Mouse (Mus musculus) spleen, adult 18-20 months (tissue): Measurements from ENCODE around the gene Tomm20l.
"Not testable (repeated sequence)": the region's sequence is repeated elsewhere in the genome, so short reads cannot be mapped to it uniquely, and the experiment has no call there.

Experiments used
- DNase-seq, 2 experiments: peaks; one replicate each; pipeline ENCODE4 v3.0.0; 2022; ENCODE audit warnings: mixed read lengths in 2 of 2

The Tomm20l gene

GRCm38 (mm10) chr12:71111331-71111730, at the start of gene Tomm20l:
Gene Tomm20l, plus strand, starts transcription at chr12:71111428.
- no peak for DNase-seq

GRCm38 (mm10) chr12:71069846-71070245, 41.4 kb upstream of the Tomm20l start:
- DNase-seq: no peak

- no peak for DNase-seq
These were observed 39.2 kb upstream of the Tomm20l start for GRCm38 (mm10) chr12:71072048-71072447.

GRCm38 (mm10) chr12:71073113-71073730, 38.0 kb upstream of the Tomm20l start:
- no peak for DNase-seq

GRCm38 (mm10) chr12:71086331-71086730, 24.9 kb upstream of the Tomm20l start:
- DNase-seq: no peak

GRCm38 (mm10) chr12:71104275-71104674, 7.0 kb upstream of the Tomm20l start:
- DNase-seq: not testable (repeated sequence)

GRCm38 (mm10) chr12:71107216-71107771, 3.9 kb upstream of the Tomm20l start:
- DNase-seq: no peak

GRCm38 (mm10) chr12:71113074-71113473, 1.8 kb downstream of the Tomm20l start:
- DNase-seq: no peak

GRCm38 (mm10) chr12:71113675-71114288, 2.6 kb downstream of the Tomm20l start:
- DNase-seq: peak; percentile 68 to 73

- DNase-seq: no peak
These were observed 5.2 kb downstream of the Tomm20l start for GRCm38 (mm10) chr12:71116411-71116810.

GRCm38 (mm10) chr12:71122731-71123130, 11.5 kb downstream of the Tomm20l start:
- no peak for DNase-seq

- DNase-seq: no peak
These were observed 12.1 kb downstream of the Tomm20l start for GRCm38 (mm10) chr12:71123286-71123685.

GRCm38 (mm10) chr12:71135581-71135980, 24.4 kb downstream of the Tomm20l start:
- no peak for DNase-seq

- peak; percentile 61 to 74 for DNase-seq
These were observed 25.1 kb downstream of the Tomm20l start, which contains the start of the genes Timm9 and 2700049A03Rik for GRCm38 (mm10) chr12:71136130-71136973. Gene Timm9, minus strand, starts transcription at chr12:71136684. Gene 2700049A03Rik, plus strand, starts transcription at chr12:71136848.

GRCm38 (mm10) chr12:71136974-71137491, 25.8 kb downstream of the Tomm20l start:
- peak; percentile 65 to 77 for DNase-seq

GRCm38 (mm10) chr12:71137686-71138085, 26.5 kb downstream of the Tomm20l start:
- no peak for DNase-seq

GRCm38 (mm10) chr12:71139258-71139828, 28.1 kb downstream of the Tomm20l start:
- no peak for DNase-seq

- DNase-seq: no peak
These were observed 30.0 kb downstream of the Tomm20l start for GRCm38 (mm10) chr12:71141189-71141588.

GRCm38 (mm10) chr12:71147641-71148040, 36.4 kb downstream of the Tomm20l start:
- peak in 1 of 2 experiments; percentile 58 for DNase-seq

- no peak for DNase-seq
These were observed 37.6 kb downstream of the Tomm20l start for GRCm38 (mm10) chr12:71148801-71149200.

GRCm38 (mm10) chr12:71149456-71149855, 38.2 kb downstream of the Tomm20l start:
- no peak for DNase-seq

GRCm38 (mm10) chr12:71150167-71150566, 38.9 kb downstream of the Tomm20l start:
- no peak for DNase-seq

GRCm38 (mm10) chr12:71154979-71155378, 43.8 kb downstream of the Tomm20l start:
- DNase-seq: no peak
